Mouse (Mus musculus): ENCODE data around the gene Lpp. TPM values are rescaled to one million over a fixed set of nuclear protein-coding genes. Genes with fewer than 3 reads are reported as not detected.

Lpp gene
- polyA plus RNA-seq, 1 experiment from 2014 or later: 9.6 TPM

- no peak overlapping the region for H3K9ac ChIP-seq (replicated peaks; ENCODE audit: low read length)
- 21% methylated on average over 9 of the region's 9 CpGs for WGBS
- ATAC-seq (ENCODE audit: low FRiP score, low TSS enrichment): peak; percentile 40; the same call in 1 of the 2 replicates
Observed at GRCm38 (mm10) chr16:24941306-24942160, 548.2 kb downstream of the Lpp start.

DNA sequence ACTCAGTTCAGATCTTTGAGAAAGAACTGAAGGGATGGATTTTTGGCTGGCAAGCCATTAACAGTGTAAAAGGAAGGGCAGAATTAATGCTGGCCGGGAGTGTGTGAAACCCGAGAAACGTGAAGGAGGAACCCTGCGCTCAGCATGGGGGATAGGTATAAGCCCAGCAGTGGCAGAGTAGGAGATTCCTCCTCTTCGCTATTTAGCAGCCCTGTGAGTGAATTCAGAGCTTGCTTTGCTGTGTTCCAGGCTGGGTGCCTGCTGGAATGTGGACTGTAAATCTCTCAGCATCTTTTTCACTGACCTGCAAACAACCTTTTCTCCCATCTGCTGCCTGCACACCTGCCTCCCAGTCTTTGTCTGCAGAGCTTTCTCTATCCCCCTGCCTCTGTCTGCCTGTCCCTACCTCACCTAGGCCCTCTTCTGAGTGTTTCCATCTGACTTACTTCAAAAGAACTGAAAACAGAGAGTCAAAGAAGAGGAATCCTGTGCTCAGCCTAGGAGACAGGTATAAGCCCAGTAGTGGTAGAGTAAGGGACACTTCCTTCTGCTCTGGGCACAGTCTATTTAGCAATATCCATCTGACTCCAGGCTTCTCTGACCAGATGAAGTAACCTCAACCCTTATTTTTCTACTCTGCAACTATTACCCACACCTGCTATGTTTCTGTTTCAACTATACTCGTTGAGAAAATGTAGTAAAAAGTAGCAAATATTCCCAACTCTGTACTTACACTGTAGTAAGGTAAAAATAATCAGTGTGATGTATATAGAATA, 550.4 kb downstream of the Lpp start:
- peaks cover 8% of the 10 kb centered on the region; the same call in 1 of the 2 replicates for H3K4me1 ChIP-seq (ENCODE audit: control insufficient read depth, insufficient read depth, low read length)
- H3K36me3 ChIP-seq (ENCODE audit: control insufficient read depth, insufficient read depth, low read length): no peaks in the 10 kb centered on the region
- no peak overlapping the region for H3K27ac ChIP-seq (replicated peaks; ENCODE audit: low read depth, low read length)
- H3K9ac ChIP-seq (replicated peaks; ENCODE audit: low read length): no peak overlapping the region
- no peaks in the 10 kb centered on the region for H3K9me3 ChIP-seq (ENCODE audit: control insufficient read depth, low read length)
- ATAC-seq (ENCODE audit: low FRiP score, low TSS enrichment) (no peak), DNase-seq (no peak)
- 35% methylated on average over 6 of the region's 6 CpGs for WGBS
- H3K4me3 ChIP-seq (replicated peaks; ENCODE audit: low read depth, low read length): no peak overlapping the region
- no peak overlapping the region for H3K4me2 ChIP-seq (ENCODE audit: low read length)
- no peaks in the 10 kb centered on the region for H3K27me3 ChIP-seq (ENCODE audit: control insufficient read depth, insufficient read depth, low read length)

More at GRCm38 (mm10) chr16:24941306-24942160, 548.2 kb downstream of the Lpp start:
- Histone ChIP-seq H3K36me3 (ENCODE audit: control insufficient read depth, insufficient read depth, low read length) (no peaks in the 10 kb centered on the region), H3K9me3 (ENCODE audit: control insufficient read depth, low read length) (no peaks in the 10 kb centered on the region), H3K4me3 (replicated peaks; ENCODE audit: low read depth, low read length) (no peak overlapping the region), H3K4me2 (ENCODE audit: low read length) (no peak overlapping the region), H3K4me1 (ENCODE audit: control insufficient read depth, insufficient read depth, low read length) (peaks cover 8% of the 10 kb centered on the region; the same call in 1 of the 2 replicates), H3K27me3 (ENCODE audit: control insufficient read depth, insufficient read depth, low read length) (no peaks in the 10 kb centered on the region), H3K27ac (replicated peaks; ENCODE audit: low read depth, low read length) (no peak overlapping the region)
- peak; percentile 50 for DNase-seq

- H3K4me2 ChIP-seq (ENCODE audit: low read length): no peak overlapping the region
- peaks cover 1% of the 10 kb centered on the region; the same call in 1 of the 2 replicates for H3K4me1 ChIP-seq (ENCODE audit: control insufficient read depth, insufficient read depth, low read length)
- 71% methylated on average over 1 of the region's 1 CpGs for WGBS
- no peaks in the 10 kb centered on the region for H3K36me3 ChIP-seq (ENCODE audit: control insufficient read depth, insufficient read depth, low read length)
- H3K27me3 ChIP-seq (ENCODE audit: control insufficient read depth, insufficient read depth, low read length): no peaks in the 10 kb centered on the region
- no peak overlapping the region for H3K27ac ChIP-seq (replicated peaks; ENCODE audit: low read depth, low read length)
- H3K9ac ChIP-seq (replicated peaks; ENCODE audit: low read length): no peak overlapping the region
- no peak overlapping the region for H3K4me3 ChIP-seq (replicated peaks; ENCODE audit: low read depth, low read length)
- no peak for DNase-seq
- no peak for ATAC-seq (ENCODE audit: low FRiP score, low TSS enrichment)
- no peaks in the 10 kb centered on the region for H3K9me3 ChIP-seq (ENCODE audit: control insufficient read depth, low read length)
Observed at GRCm38 (mm10) chr16:24946356-24946755, 553.0 kb downstream of the Lpp start.

DNA sequence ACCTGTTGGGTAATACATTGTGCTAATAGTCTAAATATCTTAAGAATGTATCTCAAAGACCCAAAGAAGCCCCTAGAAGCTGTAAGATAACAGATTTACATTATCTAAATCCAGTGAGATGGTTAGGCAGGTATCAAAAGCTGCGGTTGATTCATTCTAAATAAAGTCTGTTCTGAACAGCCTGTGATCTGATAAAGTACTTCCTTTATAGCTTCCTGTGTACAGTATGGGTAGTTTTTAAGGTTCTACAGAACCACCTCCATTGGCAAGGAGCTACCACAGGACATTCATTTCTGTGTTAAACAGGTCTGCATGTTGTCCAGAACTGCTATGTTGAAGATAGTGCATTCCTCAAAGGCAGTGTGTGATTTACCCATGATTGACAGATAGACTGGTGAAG, 554.2 kb downstream of the Lpp start:
- 97% methylated on average over 1 of the region's 1 CpGs for WGBS
- Histone ChIP-seq H3K4me3 (replicated peaks; ENCODE audit: low read depth, low read length) (no peak overlapping the region), H3K4me2 (ENCODE audit: low read length) (no peak overlapping the region), H3K9ac (replicated peaks; ENCODE audit: low read length) (no peak overlapping the region), H3K9me3 (ENCODE audit: control insufficient read depth, low read length) (no peaks in the 10 kb centered on the region), H3K4me1 (ENCODE audit: control insufficient read depth, insufficient read depth, low read length) (no peaks in the 10 kb centered on the region), H3K27ac (replicated peaks; ENCODE audit: low read depth, low read length) (no peak overlapping the region), H3K36me3 (ENCODE audit: control insufficient read depth, insufficient read depth, low read length) (no peaks in the 10 kb centered on the region), H3K27me3 (ENCODE audit: control insufficient read depth, insufficient read depth, low read length) (no peaks in the 10 kb centered on the region)
- ATAC-seq (ENCODE audit: low FRiP score, low TSS enrichment) (no peak), DNase-seq (no peak)

DNA sequence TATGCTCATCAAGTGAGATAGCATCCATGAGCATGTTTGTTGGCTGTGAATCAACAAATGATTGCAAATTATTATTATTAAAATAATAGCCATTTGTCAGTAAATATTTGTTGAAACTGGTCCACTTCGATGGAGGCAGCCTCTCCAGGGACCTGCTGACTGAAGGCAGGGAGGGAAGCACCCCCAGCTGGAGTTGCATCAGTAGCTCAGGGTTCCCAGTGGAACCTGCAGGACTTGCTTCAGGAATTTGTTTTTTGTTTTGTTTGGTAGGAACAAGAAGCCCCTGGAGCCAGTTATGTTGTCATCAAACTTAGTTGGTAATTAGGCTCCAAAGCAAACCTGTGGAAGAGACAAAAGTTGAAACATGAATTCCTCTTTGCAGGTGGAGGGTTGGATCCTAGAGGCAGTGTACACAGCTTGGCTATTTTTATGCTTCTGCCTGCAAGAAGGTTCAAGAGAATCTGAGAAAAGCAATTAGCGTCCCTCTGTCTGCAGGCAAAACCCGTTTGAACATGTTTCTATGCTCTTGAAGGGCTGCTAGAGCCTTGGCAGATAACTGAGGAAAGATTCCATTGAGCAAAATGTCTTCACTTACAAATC, 554.9 kb downstream of the Lpp start:
- DNase-seq (no peak), ATAC-seq (ENCODE audit: low FRiP score, low TSS enrichment) (no peak)
- H3K27me3 ChIP-seq (ENCODE audit: control insufficient read depth, insufficient read depth, low read length): no peaks in the 10 kb centered on the region
- H3K4me3 ChIP-seq (replicated peaks; ENCODE audit: low read depth, low read length): no peak overlapping the region
- no peaks in the 10 kb centered on the region for H3K4me1 ChIP-seq (ENCODE audit: control insufficient read depth, insufficient read depth, low read length)
- H3K27ac ChIP-seq (replicated peaks; ENCODE audit: low read depth, low read length): no peak overlapping the region
- no peak overlapping the region for H3K4me2 ChIP-seq (ENCODE audit: low read length)
- 72% methylated on average over 3 of the region's 3 CpGs for WGBS
- no peaks in the 10 kb centered on the region for H3K36me3 ChIP-seq (ENCODE audit: control insufficient read depth, insufficient read depth, low read length)
- no peak overlapping the region for H3K9ac ChIP-seq (replicated peaks; ENCODE audit: low read length)
- H3K9me3 ChIP-seq (ENCODE audit: control insufficient read depth, low read length): no peaks in the 10 kb centered on the region

DNA sequence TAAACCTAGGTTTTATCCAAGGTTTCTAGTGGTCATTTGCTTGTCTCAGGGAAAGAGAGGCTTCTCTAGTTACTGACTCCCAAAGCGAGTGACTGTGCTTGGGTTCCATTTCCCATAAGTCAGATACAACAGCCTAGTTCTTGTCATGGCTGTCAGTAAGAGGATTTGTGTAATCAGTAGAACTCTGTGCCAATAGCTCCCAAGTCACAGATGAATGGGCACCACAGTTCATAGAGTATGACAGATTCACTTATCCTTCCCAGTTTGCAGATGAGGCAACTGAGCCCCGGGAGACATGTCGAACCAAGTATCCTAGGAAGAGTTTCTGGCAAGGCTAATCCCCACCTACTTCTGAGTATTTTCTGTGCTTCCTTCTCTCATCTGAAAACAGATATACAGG, 556.0 kb downstream of the Lpp start:
- H3K4me2 ChIP-seq (ENCODE audit: low read length): no peak overlapping the region
- no peak overlapping the region for H3K9ac ChIP-seq (replicated peaks; ENCODE audit: low read length)
- WGBS: 78% methylated on average over 3 of the region's 3 CpGs
- no peak overlapping the region for H3K27ac ChIP-seq (replicated peaks; ENCODE audit: low read depth, low read length)
- no peak for DNase-seq
- H3K4me3 ChIP-seq (replicated peaks; ENCODE audit: low read depth, low read length): no peak overlapping the region
- H3K36me3 ChIP-seq (ENCODE audit: control insufficient read depth, insufficient read depth, low read length): no peaks in the 10 kb centered on the region
- no peaks in the 10 kb centered on the region for H3K27me3 ChIP-seq (ENCODE audit: control insufficient read depth, insufficient read depth, low read length)
- ATAC-seq (ENCODE audit: low FRiP score, low TSS enrichment): no peak
- H3K9me3 ChIP-seq (ENCODE audit: control insufficient read depth, low read length): no peaks in the 10 kb centered on the region
- H3K4me1 ChIP-seq (ENCODE audit: control insufficient read depth, insufficient read depth, low read length): no peaks in the 10 kb centered on the region

- H3K36me3 ChIP-seq (ENCODE audit: control insufficient read depth, insufficient read depth, low read length): no peaks in the 10 kb centered on the region
- H3K4me1 ChIP-seq (ENCODE audit: control insufficient read depth, insufficient read depth, low read length): no peaks in the 10 kb centered on the region
- ATAC-seq (ENCODE audit: low FRiP score, low TSS enrichment): no peak
- H3K4me3 ChIP-seq (replicated peaks; ENCODE audit: low read depth, low read length): no peak overlapping the region
- H3K27me3 ChIP-seq (ENCODE audit: control insufficient read depth, insufficient read depth, low read length): no peaks in the 10 kb centered on the region
- 37% methylated on average over 6 of the region's 6 CpGs for WGBS
- DNase-seq: no peak
- no peaks in the 10 kb centered on the region for H3K9me3 ChIP-seq (ENCODE audit: control insufficient read depth, low read length)
- H3K27ac ChIP-seq (replicated peaks; ENCODE audit: low read depth, low read length): no peak overlapping the region
- H3K4me2 ChIP-seq (ENCODE audit: low read length): no peak overlapping the region
- H3K9ac ChIP-seq (replicated peaks; ENCODE audit: low read length): no peak overlapping the region
Observed at GRCm38 (mm10) chr16:24950112-24950743, 556.9 kb downstream of the Lpp start.

- Histone ChIP-seq H3K4me3 (replicated peaks; ENCODE audit: low read depth, low read length) (no peak overlapping the region), H3K36me3 (ENCODE audit: control insufficient read depth, insufficient read depth, low read length) (no peaks in the 10 kb centered on the region), H3K27ac (replicated peaks; ENCODE audit: low read depth, low read length) (no peak overlapping the region), H3K4me1 (ENCODE audit: control insufficient read depth, insufficient read depth, low read length) (no peaks in the 10 kb centered on the region), H3K4me2 (ENCODE audit: low read length) (no peak overlapping the region), H3K9me3 (ENCODE audit: control insufficient read depth, low read length) (no peaks in the 10 kb centered on the region; the same call in 1 of the 2 replicates), H3K27me3 (ENCODE audit: control insufficient read depth, insufficient read depth, low read length) (no peaks in the 10 kb centered on the region), H3K9ac (replicated peaks; ENCODE audit: low read length) (no peak overlapping the region)
- DNase-seq (no peak), ATAC-seq (ENCODE audit: low FRiP score, low TSS enrichment) (no peak)
- 73% methylated on average over 5 of the region's 5 CpGs for WGBS
Observed at GRCm38 (mm10) chr16:24951909-24952308, 558.6 kb downstream of the Lpp start.
